In the genomic region with DNA sequence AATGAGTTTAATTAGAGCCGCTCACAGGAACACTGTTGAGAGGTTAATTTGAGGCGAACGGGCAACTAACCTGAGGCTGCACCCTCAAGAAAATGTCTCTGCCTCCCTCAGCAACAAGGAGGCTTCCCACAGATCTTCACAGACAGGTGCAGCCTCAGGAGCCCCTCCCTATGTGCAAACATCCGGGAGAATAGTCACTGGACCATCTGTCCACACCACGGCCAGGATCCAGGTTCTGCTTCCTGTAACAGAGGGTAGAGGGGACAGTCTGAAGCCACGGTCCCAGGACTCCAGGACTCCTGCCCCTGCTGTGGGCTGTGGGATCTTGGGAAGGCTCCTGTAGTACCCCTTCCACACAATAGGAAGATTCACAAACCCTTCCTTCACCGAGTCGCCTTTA, we compare ENCODE assay signal across 22 mouse cellular contexts.
A peak's percentile ranks its signal among the peaks of the same experiment; 100 is the strongest.
DNase-seq lines count a peak whose midpoint lies in the region; ATAC-seq and TF ChIP-seq lines count a peak whose summit lies in the region.
"Had no signal": no experiment of that assay in that cellular context is flagged by ENCODE, and none has a peak within 500 bp of the region (broad histone marks: within the 10 kb centered on the region; RNA-seq: fewer than 3 reads in every experiment).

No protein-coding gene starts in this region.

- no peak overlapping the region for H3K9ac ChIP-seq in forebrain, embryonic 13.5 days
- no peak overlapping the region for H3K9ac ChIP-seq in forebrain, embryonic 15.5 days (replicated peaks)
- H3K9ac ChIP-seq in midbrain, embryonic 14.5 days (replicated peaks; ENCODE audit: low read length): no peak overlapping the region
- H3K9ac ChIP-seq in midbrain, embryonic 13.5 days (replicated peaks): no peak overlapping the region
- H3K9ac ChIP-seq in hindbrain, embryonic 14.5 days: no peak overlapping the region
- H3K9ac ChIP-seq: heart, embryonic 13.5 days had no signal

- H3K27ac ChIP-seq in cerebellum, adult 2 months (ENCODE audit: insufficient read depth, low read length): no peak overlapping the region
- H3K27ac ChIP-seq in forebrain, embryonic 13.5 days: 0 out of 2 replicates have a peak overlapping the region, but pooled peaks have one; percentile 32
- no peak overlapping the region for H3K27ac ChIP-seq in forebrain, embryonic 15.5 days (replicated peaks)
- peak overlapping the region; percentile 50; the same call in 1 of the 2 replicates for H3K27ac ChIP-seq in midbrain, embryonic 14.5 days (replicated peaks; ENCODE audit: low read depth, low read length)
- H3K27ac ChIP-seq in midbrain, embryonic 13.5 days: no peak overlapping the region
- H3K27ac ChIP-seq in hindbrain, embryonic 14.5 days: peak overlapping the region; percentile 21; the same call in 1 of the 2 replicates
- H3K27ac ChIP-seq: forebrain, embryonic 10.5 days; heart, adult 2 months; heart, embryonic 13.5 days; layer of hippocampus, adult 2 months had no signal

- 44% methylated on average over 8 of the region's 8 CpGs for WGBS in cerebellum, adult 2 months
- WGBS in forebrain, embryonic 13.5 days: 62% methylated on average over 8 of the region's 8 CpGs
- WGBS in forebrain, embryonic 15.5 days: 65% methylated on average over 8 of the region's 8 CpGs
- WGBS in midbrain, embryonic 14.5 days: 77% methylated on average over 8 of the region's 8 CpGs
- WGBS in midbrain, embryonic 13.5 days: 81% methylated on average over 8 of the region's 8 CpGs
- WGBS in hindbrain, embryonic 14.5 days: 61% methylated on average over 8 of the region's 8 CpGs

- no peak for ATAC-seq in forebrain, embryonic 13.5 days
- no peak for ATAC-seq in forebrain, embryonic 15.5 days (replicated peaks)
- ATAC-seq in midbrain, embryonic 14.5 days (ENCODE audit: low FRiP score, low TSS enrichment): no peak
- no peak for ATAC-seq in midbrain, embryonic 13.5 days
- ATAC-seq in hindbrain, embryonic 14.5 days (ENCODE audit: low FRiP score): no peak
- ATAC-seq: activated CD4-positive, CD25-positive, alpha-beta regulatory T cell, adult 4 months had no signal

- H3K9me3 ChIP-seq in forebrain, embryonic 13.5 days (replicated peaks): no peaks in the 10 kb centered on the region
- no peaks in the 10 kb centered on the region for H3K9me3 ChIP-seq in forebrain, embryonic 15.5 days
- no peaks in the 10 kb centered on the region for H3K9me3 ChIP-seq in midbrain, embryonic 14.5 days (ENCODE audit: control insufficient read depth, low read length)
- H3K9me3 ChIP-seq in midbrain, embryonic 13.5 days: no peaks in the 10 kb centered on the region
- no peaks in the 10 kb centered on the region for H3K9me3 ChIP-seq in hindbrain, embryonic 14.5 days (ENCODE audit: control insufficient read depth, low read length)
- H3K9me3 ChIP-seq: forebrain, embryonic 10.5 days; heart, embryonic 13.5 days had no signal

- no peaks in the 10 kb centered on the region for H3K36me3 ChIP-seq in forebrain, embryonic 13.5 days (ENCODE audit: poor library complexity, severe bottlenecking)
- no peaks in the 10 kb centered on the region for H3K36me3 ChIP-seq in forebrain, embryonic 15.5 days
- no peaks in the 10 kb centered on the region for H3K36me3 ChIP-seq in midbrain, embryonic 14.5 days (ENCODE audit: control insufficient read depth, insufficient read depth, low read length)
- no peaks in the 10 kb centered on the region for H3K36me3 ChIP-seq in midbrain, embryonic 13.5 days
- no peaks in the 10 kb centered on the region for H3K36me3 ChIP-seq in hindbrain, embryonic 14.5 days (replicated peaks; ENCODE audit: control insufficient read depth, insufficient read depth)
- H3K36me3 ChIP-seq: forebrain, embryonic 10.5 days; heart, embryonic 13.5 days had no signal

- TF ChIP-seq CTCF in cerebellum, adult 2 months (IDR thresholded peaks at IDR 0.05; ENCODE audit: borderline replicate concordance, insufficient read depth, low read depth, low read length): no peak

- H3K27me3 ChIP-seq in cerebellum, adult 2 months (ENCODE audit: control insufficient read depth, insufficient read depth, low read length): no peaks in the 10 kb centered on the region; the same call in 1 of the 2 replicates
- no peaks in the 10 kb centered on the region for H3K27me3 ChIP-seq in forebrain, embryonic 13.5 days
- no peaks in the 10 kb centered on the region for H3K27me3 ChIP-seq in forebrain, embryonic 15.5 days
- H3K27me3 ChIP-seq in midbrain, embryonic 14.5 days (ENCODE audit: control insufficient read depth, insufficient read depth, low read length): no peaks in the 10 kb centered on the region
- no peaks in the 10 kb centered on the region for H3K27me3 ChIP-seq in midbrain, embryonic 13.5 days
- no peaks in the 10 kb centered on the region for H3K27me3 ChIP-seq in hindbrain, embryonic 14.5 days (ENCODE audit: control insufficient read depth, insufficient read depth, low read length)
- H3K27me3 ChIP-seq: heart, embryonic 13.5 days had no signal

- TF ChIP-seq POLR2A in cerebellum, adult 2 months (IDR thresholded peaks at IDR 0.05; ENCODE audit: borderline replicate concordance, insufficient read depth, low read length): no peak

- H3K4me3 ChIP-seq in cerebellum, adult 2 months (replicated peaks; ENCODE audit: insufficient read depth, low read depth, low read length): no peak overlapping the region
- H3K4me3 ChIP-seq in forebrain, embryonic 13.5 days: no peak overlapping the region
- no peak overlapping the region for H3K4me3 ChIP-seq in forebrain, embryonic 15.5 days
- H3K4me3 ChIP-seq in midbrain, embryonic 14.5 days (replicated peaks; ENCODE audit: low read depth, low read length): no peak overlapping the region
- no peak overlapping the region for H3K4me3 ChIP-seq in midbrain, embryonic 13.5 days (replicated peaks)
- no peak overlapping the region for H3K4me3 ChIP-seq in hindbrain, embryonic 14.5 days (replicated peaks; ENCODE audit: low read length)
- H3K4me3 ChIP-seq: forebrain, embryonic 10.5 days; heart, adult 2 months; heart, embryonic 13.5 days; layer of hippocampus, adult 2 months had no signal

- peak; percentile 17 to 23 for DNase-seq in cerebellum, adult 2 months
- no peak for DNase-seq in cerebellum, adult 8-10 months
- DNase-seq in midbrain, embryonic 14.5 days: no peak
- no peak for DNase-seq in hindbrain, embryonic 14.5 days (ENCODE audit: low spot score)
- no peak for DNase-seq in natural killer cell, adult 2 months (ENCODE audit: low spot score in 2 of 2)
- DNase-seq: adrenal gland, adult 8-10 months; gastrocnemius, postnatal 25 days; heart, adult 2 months; kidney, adult 8-10 months; kidney, postnatal 10 days; layer of hippocampus, postnatal 36 days; lung, postnatal 4 days; right cerebral cortex, postnatal 14 days; spleen, adult 18-20 months; thymus, postnatal 14 days had no signal

- H3K4me1 ChIP-seq in cerebellum, adult 2 months (ENCODE audit: control insufficient read depth, insufficient read depth, low read length): peaks cover 3% of the 10 kb centered on the region; the same call in 1 of the 2 replicates
- peaks cover 3% of the 10 kb centered on the region; the same call in 1 of the 2 replicates for H3K4me1 ChIP-seq in forebrain, embryonic 13.5 days
- no peaks in the 10 kb centered on the region for H3K4me1 ChIP-seq in forebrain, embryonic 15.5 days
- no peaks in the 10 kb centered on the region; the same call in 1 of the 2 replicates for H3K4me1 ChIP-seq in midbrain, embryonic 14.5 days (ENCODE audit: control insufficient read depth, insufficient read depth, low read length)
- H3K4me1 ChIP-seq in midbrain, embryonic 13.5 days (replicated peaks): peaks cover 8% of the 10 kb centered on the region
- peaks cover 8% of the 10 kb centered on the region for H3K4me1 ChIP-seq in hindbrain, embryonic 14.5 days (replicated peaks; ENCODE audit: control insufficient read depth, insufficient read depth, low read length)
- H3K4me1 ChIP-seq: forebrain, embryonic 10.5 days had no signal

- H3K4me2 ChIP-seq in forebrain, embryonic 13.5 days: no peak overlapping the region
- no peak overlapping the region for H3K4me2 ChIP-seq in forebrain, embryonic 15.5 days (replicated peaks)
- no peak overlapping the region for H3K4me2 ChIP-seq in midbrain, embryonic 14.5 days (ENCODE audit: low read length)
- H3K4me2 ChIP-seq in midbrain, embryonic 13.5 days (replicated peaks): no peak overlapping the region
- H3K4me2 ChIP-seq in hindbrain, embryonic 14.5 days (replicated peaks): no peak overlapping the region
- H3K4me2 ChIP-seq: heart, embryonic 13.5 days had no signal

Comparison
In these comparisons a context has a peak if more than half of its experiments do, and no peak if none do; other contexts are left out.
1. DNase-seq: peak in cerebellum, adult 2 months (2 of 2); none in cerebellum, adult 8-10 months (single experiment), midbrain, embryonic 14.5 days (single experiment), hindbrain, embryonic 14.5 days (single experiment) and natural killer cell, adult 2 months (0 of 2).
2. H3K27ac ChIP-seq: peak in forebrain, embryonic 13.5 days (single experiment), midbrain, embryonic 14.5 days (single experiment) and hindbrain, embryonic 14.5 days (single experiment); none in cerebellum, adult 2 months (single experiment), forebrain, embryonic 15.5 days (single experiment) and midbrain, embryonic 13.5 days (single experiment).